16 mouse cellular contexts compared by ENCODE assay signal in genomic region chr6:114842131-114842530, GRCm38 (mm10).
DNase-seq lines count a peak whose midpoint lies in the region; ATAC-seq lines count a peak whose summit lies in the region.
"Had no signal": no experiment of that assay in that cellular context is flagged by ENCODE, and none has a peak within 500 bp of the region (broad histone marks: within the 10 kb centered on the region; RNA-seq: fewer than 3 reads in every experiment).

No protein-coding gene starts in this region.

- no peak overlapping the region for H3K4me3 ChIP-seq in hindbrain, embryonic 12.5 days
- H3K4me3 ChIP-seq in hindbrain, embryonic 16.5 days (ENCODE audit: low read length), result no peak overlapping the region
- no peak overlapping the region for H3K4me3 ChIP-seq in brown adipose tissue, adult 24 weeks (ENCODE audit: insufficient read depth, low read depth, low read length)
- H3K4me3 ChIP-seq in hindbrain, embryonic 14.5 days (replicated peaks; ENCODE audit: low read length), result no peak overlapping the region
- H3K4me3 ChIP-seq in neural tube, embryonic 14.5 days (ENCODE audit: low read depth, low read length), result no peak overlapping the region
- H3K4me3 ChIP-seq in liver, embryonic 12.5 days, result no peak overlapping the region
- H3K4me3 ChIP-seq: lung, embryonic 15.5 days had no signal

- 0 out of 2 replicates have a peak overlapping the region, but pooled peaks have one; percentile 48 for H3K27ac ChIP-seq in hindbrain, embryonic 12.5 days
- no peak overlapping the region for H3K27ac ChIP-seq in hindbrain, embryonic 16.5 days (ENCODE audit: low read depth, low read length)
- H3K27ac ChIP-seq in brown adipose tissue, adult 24 weeks (replicated peaks; ENCODE audit: low read depth, low read length), result 0 out of 2 replicates have a peak overlapping the region, but pooled peaks have one; percentile 3
- H3K27ac ChIP-seq in hindbrain, embryonic 14.5 days, result peak overlapping the region; percentile 48; the same call in 1 of the 2 replicates
- H3K27ac ChIP-seq in neural tube, embryonic 14.5 days (ENCODE audit: low read depth, low read length), result peak overlapping the region; percentile 29; the same call in 1 of the 2 replicates
- H3K27ac ChIP-seq in liver, embryonic 12.5 days, result no peak overlapping the region
- H3K27ac ChIP-seq: lung, embryonic 15.5 days had no signal

- WGBS in hindbrain, embryonic 12.5 days, result 58% methylated on average over 3 of the region's 3 CpGs
- 51% methylated on average over 3 of the region's 3 CpGs for WGBS in hindbrain, embryonic 16.5 days
- WGBS in hindbrain, embryonic 14.5 days, result 50% methylated on average over 3 of the region's 3 CpGs
- 15% methylated on average over 3 of the region's 3 CpGs for WGBS in neural tube, embryonic 14.5 days
- 66% methylated on average over 3 of the region's 3 CpGs for WGBS in liver, embryonic 12.5 days (ENCODE audit: insufficient replicate concordance)

- 0 out of 2 replicates have a peak, but pooled peaks cover 5% of the 10 kb centered on the region for H3K9me3 ChIP-seq in hindbrain, embryonic 12.5 days (replicated peaks)
- H3K9me3 ChIP-seq in hindbrain, embryonic 16.5 days (ENCODE audit: control insufficient read depth, low read length), result no peaks in the 10 kb centered on the region; the same call in 1 of the 2 replicates
- H3K9me3 ChIP-seq in hindbrain, embryonic 14.5 days (ENCODE audit: control insufficient read depth, low read length), result 0 out of 2 replicates have a peak, but pooled peaks cover 3% of the 10 kb centered on the region
- no peaks in the 10 kb centered on the region for H3K9me3 ChIP-seq in neural tube, embryonic 14.5 days (ENCODE audit: control insufficient read depth, low read length)
- H3K9me3 ChIP-seq in liver, embryonic 12.5 days (replicated peaks), result peaks cover 5% of the 10 kb centered on the region

- H3K27me3 ChIP-seq in hindbrain, embryonic 12.5 days, result no peaks in the 10 kb centered on the region
- H3K27me3 ChIP-seq in hindbrain, embryonic 16.5 days (replicated peaks; ENCODE audit: control insufficient read depth, insufficient read depth, low read length), result no peaks in the 10 kb centered on the region
- H3K27me3 ChIP-seq in hindbrain, embryonic 14.5 days (ENCODE audit: control insufficient read depth, insufficient read depth, low read length), result no peaks in the 10 kb centered on the region
- H3K27me3 ChIP-seq in neural tube, embryonic 14.5 days (ENCODE audit: control insufficient read depth, insufficient read depth, low read length), result no peaks in the 10 kb centered on the region
- H3K27me3 ChIP-seq in liver, embryonic 12.5 days (replicated peaks), result no peaks in the 10 kb centered on the region
- H3K27me3 ChIP-seq: lung, embryonic 15.5 days had no signal

- DNase-seq in hindbrain, embryonic 14.5 days (ENCODE audit: low spot score), result no peak
- no peak for DNase-seq in thymus, postnatal 4 days
- DNase-seq: adrenal gland, postnatal 10 days; cerebellum, postnatal 25 days; gastrocnemius, postnatal 10 days; kidney, postnatal 10 days; thymus, adult 2 months had no signal

- peaks cover 39% of the 10 kb centered on the region for H3K4me1 ChIP-seq in hindbrain, embryonic 12.5 days
- peaks cover 17% of the 10 kb centered on the region for H3K4me1 ChIP-seq in hindbrain, embryonic 16.5 days (ENCODE audit: control insufficient read depth, insufficient read depth, low read depth, low read length)
- H3K4me1 ChIP-seq in brown adipose tissue, adult 24 weeks (ENCODE audit: control insufficient read depth, insufficient read depth, insufficient read length, low read length), result peaks cover 33% of the 10 kb centered on the region
- peaks cover 23% of the 10 kb centered on the region for H3K4me1 ChIP-seq in hindbrain, embryonic 14.5 days (replicated peaks; ENCODE audit: control insufficient read depth, insufficient read depth, low read length)
- peaks cover 30% of the 10 kb centered on the region for H3K4me1 ChIP-seq in neural tube, embryonic 14.5 days (ENCODE audit: control insufficient read depth, insufficient read depth, low read length)
- H3K4me1 ChIP-seq in liver, embryonic 12.5 days, result peaks cover 22% of the 10 kb centered on the region

- no peak for ATAC-seq in hindbrain, embryonic 12.5 days (ENCODE audit: low FRiP score)
- ATAC-seq in hindbrain, embryonic 16.5 days, result no peak
- no peak for ATAC-seq in hindbrain, embryonic 14.5 days (ENCODE audit: low FRiP score)
- 0 out of 2 replicates have a peak, but pooled peaks have one; percentile 28 for ATAC-seq in neural tube, embryonic 14.5 days (ENCODE audit: low read depth)
- ATAC-seq in liver, embryonic 12.5 days, result no peak
- ATAC-seq: CD4-positive, CD25-positive, alpha-beta regulatory T cell, adult 4 months; intestine, embryonic 16.5 days had no signal

- H3K9ac ChIP-seq in hindbrain, embryonic 12.5 days, result no peak overlapping the region
- no peak overlapping the region; the same call in none of the 2 replicates for H3K9ac ChIP-seq in hindbrain, embryonic 16.5 days (ENCODE audit: low read depth, low read length)
- no peak overlapping the region for H3K9ac ChIP-seq in hindbrain, embryonic 14.5 days
- no peak overlapping the region for H3K9ac ChIP-seq in neural tube, embryonic 14.5 days (replicated peaks; ENCODE audit: low read depth, low read length)
- no peak overlapping the region for H3K9ac ChIP-seq in liver, embryonic 12.5 days
- H3K9ac ChIP-seq: lung, embryonic 15.5 days had no signal

- no peak overlapping the region for H3K4me2 ChIP-seq in hindbrain, embryonic 12.5 days (replicated peaks)
- H3K4me2 ChIP-seq in hindbrain, embryonic 16.5 days (ENCODE audit: low read length), result no peak overlapping the region
- H3K4me2 ChIP-seq in hindbrain, embryonic 14.5 days (replicated peaks), result no peak overlapping the region
- no peak overlapping the region for H3K4me2 ChIP-seq in neural tube, embryonic 14.5 days (ENCODE audit: low read depth, low read length)
- no peak overlapping the region for H3K4me2 ChIP-seq in liver, embryonic 12.5 days
- H3K4me2 ChIP-seq: liver, embryonic 11.5 days; lung, embryonic 15.5 days had no signal

- H3K36me3 ChIP-seq in hindbrain, embryonic 12.5 days, result no peaks in the 10 kb centered on the region
- no peaks in the 10 kb centered on the region for H3K36me3 ChIP-seq in hindbrain, embryonic 16.5 days (ENCODE audit: control insufficient read depth, insufficient read depth, low read length)
- H3K36me3 ChIP-seq in hindbrain, embryonic 14.5 days (replicated peaks; ENCODE audit: control insufficient read depth, insufficient read depth), result no peaks in the 10 kb centered on the region
- no peaks in the 10 kb centered on the region for H3K36me3 ChIP-seq in neural tube, embryonic 14.5 days (ENCODE audit: control insufficient read depth, insufficient read depth, low read length)
- no peaks in the 10 kb centered on the region for H3K36me3 ChIP-seq in liver, embryonic 12.5 days
- H3K36me3 ChIP-seq: lung, embryonic 15.5 days had no signal

Comparison
In these comparisons a context has a peak if more than half of its experiments do, and no peak if none do; other contexts are left out.
1. H3K27ac ChIP-seq: peak in hindbrain, embryonic 12.5 days (single experiment), brown adipose tissue, adult 24 weeks (single experiment), hindbrain, embryonic 14.5 days (single experiment) and neural tube, embryonic 14.5 days (single experiment); none in hindbrain, embryonic 16.5 days (single experiment) and liver, embryonic 12.5 days (single experiment).